Mouse (Mus musculus): Measurements from ENCODE around the gene Gm11627.

GRCm38 (mm10) chr11:102567157-102567556 lies 12.1 kb downstream of the Gm11627 start:
- TF ChIP-seq FLI1 (IDR thresholded peaks at IDR 0.05; ENCODE audit: low read length) (no peak), GATA1 (IDR thresholded peaks at IDR 0.05; ENCODE audit: borderline replicate concordance, low read length) (no peak)

Data from megakaryocyte, embryonic 14.5 days (primary cell).